Mouse (Mus musculus) lung, postnatal 4 days (tissue): ENCODE results near the gene Ppp1r17.

Source experiments
- DNase-seq, 2 experiments: peaks; one replicate each; pipeline ENCODE4 v3.0.0; 2021

The Ppp1r17 gene

DNA sequence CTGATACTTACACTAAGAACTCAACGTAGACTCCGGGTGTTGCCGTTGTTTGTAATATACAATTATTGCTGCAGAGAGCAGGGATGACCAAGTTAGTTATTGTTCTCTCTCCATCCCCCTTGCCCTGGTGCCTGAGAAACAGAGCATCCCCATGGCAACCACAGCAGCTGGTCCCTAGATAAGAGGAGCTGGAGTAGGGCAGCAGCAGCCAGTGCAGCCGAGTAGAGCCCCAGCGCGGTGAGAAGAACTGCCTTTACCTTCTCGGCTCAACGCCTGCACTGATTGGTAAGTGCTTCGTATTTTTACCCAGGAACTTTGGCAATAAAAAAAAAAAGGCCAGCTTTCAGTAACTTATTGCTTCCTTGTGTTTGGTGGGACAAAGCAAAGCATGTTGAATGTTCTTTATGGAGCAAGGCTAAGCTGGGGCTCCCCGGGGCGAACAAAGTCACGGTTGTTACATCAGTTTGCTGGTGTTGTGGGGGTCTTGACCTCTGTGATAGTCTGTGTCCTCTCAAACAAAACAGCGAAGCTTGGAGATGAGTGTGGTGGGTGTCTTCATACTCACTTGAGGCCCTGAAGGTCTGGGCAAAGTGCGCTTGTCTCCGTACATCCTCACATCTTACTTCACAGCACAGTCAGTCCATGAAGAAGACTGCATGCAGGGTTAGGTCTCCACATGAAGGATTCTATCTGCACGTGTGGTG lies at the start of gene Ppp1r17:
Gene Ppp1r17 (plus strand): TSS at position 207 of the 704 bp plus-strand sequence.
- no peak for DNase-seq

DNA sequence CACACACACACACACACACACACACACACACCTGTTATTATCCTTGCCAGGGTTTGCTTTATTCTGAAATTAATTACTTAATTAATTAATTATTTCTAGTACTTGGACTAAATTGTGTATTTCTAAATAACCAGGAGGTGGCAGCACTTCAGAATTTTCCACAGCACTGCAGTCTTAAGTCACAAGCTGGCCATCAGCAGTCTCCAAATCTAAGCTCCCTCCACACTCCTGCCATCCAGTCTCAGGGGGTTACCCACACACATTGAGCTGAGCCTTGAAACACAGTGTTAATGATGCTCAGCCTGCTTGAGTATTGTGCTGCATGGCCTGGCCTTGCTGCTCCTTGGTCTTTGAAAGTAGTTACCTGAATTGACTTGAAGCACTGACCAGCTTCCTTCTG lies 44.3 kb upstream of the Ppp1r17 start:
- DNase-seq = no peak

DNA sequence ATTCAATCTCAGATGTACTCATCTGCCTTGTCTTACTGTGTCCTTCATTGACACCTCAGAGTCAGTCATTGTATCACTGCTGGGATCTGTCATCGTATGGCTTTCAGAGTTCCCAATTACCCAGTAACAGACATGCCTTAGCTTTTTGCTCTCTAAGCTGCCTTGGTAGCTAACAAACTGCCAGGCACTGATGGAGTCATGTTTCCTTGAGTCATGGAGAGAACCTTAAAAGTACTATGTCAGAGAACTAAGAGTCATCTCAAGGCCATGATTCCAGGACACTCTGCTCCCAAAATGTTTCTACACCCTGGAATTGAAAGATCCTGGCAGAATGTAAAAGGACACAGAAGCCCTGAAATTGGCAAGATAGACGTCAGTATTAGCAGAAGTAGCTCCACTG lies 37.5 kb upstream of the Ppp1r17 start:
- no peak for DNase-seq

DNA sequence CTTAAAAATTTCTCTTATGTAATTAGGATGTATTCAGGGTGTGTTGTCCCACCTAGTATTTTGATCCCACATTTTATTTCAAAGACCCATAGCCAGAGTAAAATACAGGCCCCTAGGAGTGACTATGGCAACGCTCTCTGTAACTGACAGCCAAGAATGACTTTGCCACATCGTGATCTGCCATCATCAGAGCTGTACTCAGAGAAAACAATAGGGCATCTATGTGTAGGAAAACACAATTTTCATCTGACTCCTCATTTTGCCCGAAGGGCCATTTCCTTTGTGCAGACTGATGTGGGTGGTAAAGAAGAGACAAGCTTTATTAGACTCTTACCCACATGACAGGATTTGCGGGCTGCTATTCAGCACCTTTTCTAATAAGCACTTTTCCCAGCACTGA lies 8.6 kb upstream of the Ppp1r17 start:
- DNase-seq = no peak

DNA sequence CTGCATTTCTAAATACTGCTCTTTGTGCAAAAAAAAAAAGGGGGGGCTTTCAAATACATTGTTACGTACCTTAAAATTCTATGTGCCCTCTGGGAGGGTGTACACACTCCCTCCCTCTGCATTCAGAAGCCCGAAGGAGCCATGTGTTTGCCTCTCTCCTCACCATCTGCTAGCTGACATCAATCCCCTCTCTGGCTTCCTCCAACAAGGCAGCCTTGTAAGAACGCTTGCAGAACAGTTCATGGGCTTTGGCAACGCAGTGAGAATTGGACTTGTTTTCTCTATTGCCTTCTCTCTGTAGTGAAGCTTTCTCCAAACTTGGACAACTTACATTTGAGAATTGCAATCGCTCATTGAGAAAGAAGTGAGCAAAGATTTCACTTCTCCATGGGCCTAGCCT lies 4.9 kb upstream of the Ppp1r17 start:
- no peak for DNase-seq

DNA sequence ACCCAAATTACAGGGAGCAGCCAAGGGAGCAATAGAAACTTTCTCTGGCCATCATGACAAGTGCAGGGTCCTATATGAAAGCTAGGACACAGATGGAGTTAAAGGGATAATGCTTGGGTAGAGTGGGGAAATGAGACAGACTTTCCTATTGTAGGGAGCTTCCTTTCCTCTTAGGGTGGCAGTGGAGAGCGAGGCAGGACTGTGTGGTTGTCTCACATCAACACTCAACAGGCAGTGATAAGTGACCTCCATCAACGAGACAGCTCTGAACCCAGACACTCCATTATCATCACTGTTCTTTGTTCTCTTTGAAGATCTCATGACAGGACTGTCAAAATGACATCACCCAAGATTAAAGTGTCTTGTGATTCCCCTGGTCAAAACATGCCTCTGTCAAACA lies 2.3 kb downstream of the Ppp1r17 start:
- DNase-seq = no peak

DNA sequence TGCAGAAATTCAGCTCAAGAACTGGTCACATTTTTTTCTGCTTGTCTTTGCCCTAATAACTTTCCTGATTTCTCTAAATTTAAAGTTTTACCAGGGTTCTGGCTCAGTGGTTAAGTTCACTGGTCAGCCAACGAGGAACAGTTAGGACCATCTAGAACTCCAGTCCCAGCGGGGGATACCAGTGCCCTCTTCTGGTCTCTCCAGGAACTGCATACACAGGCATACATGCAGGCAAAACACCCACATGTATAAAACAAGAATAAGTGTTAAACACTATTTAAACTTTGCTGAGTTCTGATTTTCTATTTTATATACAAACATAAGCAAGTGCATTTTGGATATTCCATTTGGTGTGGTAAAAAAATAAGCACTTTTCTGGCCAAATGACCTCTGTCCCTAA lies 8.2 kb downstream of the Ppp1r17 start:
- no peak for DNase-seq

DNA sequence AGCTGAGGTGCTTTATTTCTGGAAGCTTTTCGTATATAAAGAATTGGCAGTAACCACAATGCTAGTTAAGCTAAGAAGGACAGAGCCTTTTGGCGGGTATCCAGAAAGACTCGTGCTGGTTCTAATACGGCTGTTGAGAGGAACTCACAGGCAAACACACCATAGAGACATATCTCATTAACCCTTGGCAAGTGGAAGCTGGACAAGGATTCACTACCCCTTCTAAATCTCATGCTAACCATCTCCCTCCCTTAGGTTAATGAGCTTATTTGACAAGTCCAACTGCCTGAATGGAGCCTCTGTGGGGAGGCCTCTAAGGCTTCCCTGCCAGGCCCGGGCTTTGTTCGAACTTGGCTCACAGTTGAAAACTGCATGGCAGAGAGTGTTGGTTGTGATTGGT lies 10.0 kb downstream of the Ppp1r17 start:
- DNase-seq = no peak

DNA sequence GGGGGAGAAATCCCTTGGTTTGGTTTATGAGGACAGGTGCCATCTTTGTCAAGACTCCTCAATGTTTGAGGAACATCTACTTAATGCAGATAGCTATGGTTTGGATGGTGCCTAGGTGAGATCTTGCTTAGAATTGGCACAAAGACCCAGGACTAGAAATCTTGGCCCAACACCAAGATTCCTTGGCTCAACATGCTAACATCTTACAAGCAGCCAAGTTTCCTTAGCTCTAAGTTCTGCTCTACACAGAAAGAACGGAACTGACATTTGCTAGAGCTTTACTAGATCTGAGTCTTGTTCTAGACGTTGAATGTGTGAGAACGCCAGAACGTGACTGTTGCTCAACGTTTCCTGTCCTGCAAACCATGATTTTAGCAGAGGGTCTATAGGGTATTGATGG lies 10.7 kb downstream of the Ppp1r17 start:
- no peak for DNase-seq

DNA sequence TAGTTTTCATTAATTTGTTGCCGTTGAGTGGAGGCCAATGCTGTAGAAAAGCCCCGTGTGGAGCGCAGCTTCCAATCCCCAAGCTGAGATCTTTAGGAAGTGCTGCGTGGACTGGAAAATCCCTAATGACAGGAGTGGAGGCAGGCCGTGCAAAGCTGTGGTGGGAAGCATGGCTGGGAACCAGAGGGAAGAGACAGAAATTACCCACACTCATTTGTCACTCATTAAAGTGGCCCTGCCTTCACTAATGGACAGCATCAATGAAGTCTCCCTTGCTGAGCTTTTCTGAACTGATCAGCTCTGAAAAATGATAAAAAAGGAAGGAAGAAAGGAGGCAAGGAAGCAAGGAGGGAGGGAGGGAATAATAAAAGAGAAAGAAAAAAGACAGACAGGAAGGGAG lies 12.7 kb downstream of the Ppp1r17 start:
- no peak for DNase-seq

DNA sequence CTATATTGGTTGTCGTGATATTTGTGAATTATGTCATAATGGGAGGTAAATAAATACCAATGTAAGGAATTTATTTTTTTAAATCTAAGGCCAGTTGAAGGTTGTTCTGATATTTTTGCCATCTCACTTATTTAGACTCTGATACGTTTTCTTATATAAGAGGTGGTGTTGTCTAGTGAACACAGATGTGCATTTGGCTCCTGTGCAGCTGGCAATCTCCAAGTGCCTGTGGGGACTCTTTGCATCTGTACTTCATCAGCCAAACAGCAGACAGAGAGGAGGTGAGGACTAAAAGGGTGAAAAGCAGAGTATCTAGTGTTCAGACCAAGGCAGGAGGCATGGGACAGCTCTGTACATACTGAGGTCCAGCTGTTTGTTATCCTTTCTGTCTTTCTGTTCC lies 14.9 kb downstream of the Ppp1r17 start:
- DNase-seq = no peak

DNA sequence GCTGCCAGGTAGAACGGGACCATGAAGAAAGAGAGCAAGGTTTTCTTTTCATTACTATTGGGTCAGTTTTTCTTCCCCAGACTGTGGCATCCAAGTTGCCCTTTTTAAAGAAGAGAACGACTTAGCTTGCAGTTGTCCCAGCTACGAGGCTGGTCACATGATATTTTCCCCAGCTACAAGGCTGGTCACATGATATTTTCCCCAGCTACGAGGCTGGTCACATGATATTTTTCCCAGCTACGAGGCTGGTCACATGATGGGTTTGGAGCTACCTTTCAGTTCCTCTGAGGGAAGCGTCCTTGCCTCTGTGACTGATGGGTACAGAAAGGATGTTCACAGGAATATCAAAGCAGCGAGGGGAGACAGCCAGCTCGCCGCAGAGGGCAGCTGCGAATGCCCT lies 17.8 kb downstream of the Ppp1r17 start:
- no peak for DNase-seq

DNA sequence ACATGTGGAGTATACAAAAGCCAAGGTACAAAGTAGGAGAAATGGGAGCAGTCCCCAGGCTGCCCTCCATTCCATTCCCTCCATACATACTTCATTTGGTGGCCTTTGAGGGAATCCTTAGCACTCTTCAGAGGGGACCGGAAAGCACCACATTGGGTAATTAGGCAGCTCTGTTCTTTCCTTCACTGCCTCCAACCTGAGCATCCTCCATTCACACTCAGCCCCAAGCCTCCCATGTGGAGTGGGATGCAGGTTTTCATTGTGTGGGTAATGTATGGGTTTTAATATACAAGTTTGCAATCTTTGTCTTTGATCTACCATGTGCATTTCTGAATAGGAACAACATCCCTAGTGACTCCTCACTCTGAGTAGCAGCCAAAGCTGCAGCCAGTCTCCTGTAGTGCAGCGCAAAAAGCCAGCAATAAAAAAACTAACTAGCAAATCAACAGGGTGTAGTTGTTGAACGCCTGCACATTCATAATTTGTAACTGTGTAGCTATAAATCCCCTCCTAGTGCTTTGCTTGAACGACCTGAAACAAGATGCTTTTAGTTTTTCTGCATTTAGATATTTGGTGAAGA lies 22.3 kb downstream of the Ppp1r17 start:
- no peak for DNase-seq

DNA sequence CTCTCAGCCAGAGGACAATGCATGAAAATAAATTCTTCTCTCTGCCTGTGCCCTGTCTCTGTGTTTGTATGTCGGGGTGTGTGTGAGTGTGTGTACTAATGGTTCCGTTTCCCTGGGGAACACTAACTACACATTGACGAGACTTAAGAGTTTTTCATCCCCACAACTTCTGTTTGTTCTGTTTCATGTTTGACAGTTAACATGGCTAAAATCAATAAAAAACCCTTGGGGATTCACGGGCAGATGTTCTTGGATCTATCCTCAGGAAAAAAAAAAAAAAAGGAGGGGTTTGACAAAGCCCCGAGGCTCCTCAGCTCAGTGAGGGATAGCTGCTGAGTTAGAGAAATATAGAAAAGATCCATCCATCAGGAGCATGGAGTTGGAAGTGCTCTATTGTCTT lies 27.0 kb downstream of the Ppp1r17 start:
- DNase-seq = no peak

DNA sequence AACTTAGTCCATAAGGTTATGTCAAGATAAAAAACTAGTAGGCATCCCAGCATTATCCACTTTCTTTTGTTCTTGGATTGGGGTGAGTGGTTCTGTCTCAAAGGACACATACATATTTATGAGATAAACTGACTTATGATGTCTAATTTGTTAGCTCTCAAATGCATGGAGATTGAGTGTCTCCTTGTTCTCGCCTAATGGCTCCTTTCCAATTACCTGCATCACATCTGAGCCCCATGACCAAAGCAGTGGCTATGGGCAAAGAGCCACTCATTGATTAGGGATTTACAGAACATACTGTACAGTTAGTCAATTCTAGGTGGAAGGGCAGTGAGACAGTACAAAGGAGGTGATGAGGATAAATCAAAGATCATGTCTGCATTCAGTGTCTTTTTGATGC lies 27.4 kb downstream of the Ppp1r17 start:
- DNase-seq = no peak

DNA sequence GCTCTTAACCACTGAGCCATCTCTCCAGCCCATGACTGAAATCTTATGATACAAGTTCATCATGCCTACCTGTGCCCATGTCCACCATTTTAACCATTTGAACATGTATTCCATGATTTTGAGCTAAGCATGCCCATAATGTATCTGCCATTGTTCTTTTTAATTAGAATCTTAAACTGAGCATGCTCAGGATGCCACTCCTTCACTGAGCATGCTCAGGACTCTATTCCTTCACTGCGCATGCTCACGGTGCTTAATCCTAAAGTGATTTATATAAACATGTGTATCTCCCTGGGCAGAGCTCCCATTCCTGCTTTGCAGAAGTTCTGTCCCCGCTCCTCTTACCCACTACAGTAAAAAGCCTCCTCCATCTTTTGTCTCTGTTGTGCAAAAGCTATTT lies 31.3 kb downstream of the Ppp1r17 start:
- DNase-seq = no peak

DNA sequence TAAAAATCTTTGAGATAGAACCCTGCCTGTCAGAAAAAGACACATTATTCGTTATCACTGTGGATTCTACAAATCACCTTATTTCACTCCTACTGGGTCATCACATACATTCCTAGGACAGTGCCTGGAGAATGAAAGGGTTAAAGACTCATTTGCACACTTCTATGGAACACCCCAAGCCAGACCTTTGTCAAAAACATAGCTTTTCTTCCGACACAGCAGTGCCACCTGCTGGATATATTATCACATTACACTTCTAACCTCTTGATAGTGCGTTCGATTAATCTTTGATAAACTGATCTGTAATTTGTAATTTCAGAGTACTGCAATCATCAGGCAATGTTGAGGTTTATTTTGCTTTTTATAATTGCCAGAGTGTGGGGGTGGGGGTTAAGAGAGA lies 31.8 kb downstream of the Ppp1r17 start:
- no peak for DNase-seq

DNA sequence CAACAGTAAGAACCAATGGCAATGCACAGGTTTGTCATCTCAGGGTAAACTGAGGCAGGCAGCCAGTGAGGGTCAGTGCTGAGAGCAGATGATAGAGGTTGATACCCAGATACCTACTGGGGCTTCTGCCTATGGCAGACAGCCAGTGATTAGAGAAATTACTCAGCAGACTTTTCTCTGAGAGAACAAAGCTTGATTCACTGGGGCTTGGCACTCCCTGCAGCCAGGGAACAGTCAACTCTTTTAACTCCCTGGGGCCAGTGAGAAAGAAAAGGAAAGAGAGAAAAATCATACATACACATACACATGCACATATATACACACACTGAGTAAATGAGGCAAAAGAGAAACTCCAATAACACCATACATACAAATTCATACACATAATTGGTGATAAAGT lies 46.4 kb downstream of the Ppp1r17 start:
- no peak for DNase-seq

DNA sequence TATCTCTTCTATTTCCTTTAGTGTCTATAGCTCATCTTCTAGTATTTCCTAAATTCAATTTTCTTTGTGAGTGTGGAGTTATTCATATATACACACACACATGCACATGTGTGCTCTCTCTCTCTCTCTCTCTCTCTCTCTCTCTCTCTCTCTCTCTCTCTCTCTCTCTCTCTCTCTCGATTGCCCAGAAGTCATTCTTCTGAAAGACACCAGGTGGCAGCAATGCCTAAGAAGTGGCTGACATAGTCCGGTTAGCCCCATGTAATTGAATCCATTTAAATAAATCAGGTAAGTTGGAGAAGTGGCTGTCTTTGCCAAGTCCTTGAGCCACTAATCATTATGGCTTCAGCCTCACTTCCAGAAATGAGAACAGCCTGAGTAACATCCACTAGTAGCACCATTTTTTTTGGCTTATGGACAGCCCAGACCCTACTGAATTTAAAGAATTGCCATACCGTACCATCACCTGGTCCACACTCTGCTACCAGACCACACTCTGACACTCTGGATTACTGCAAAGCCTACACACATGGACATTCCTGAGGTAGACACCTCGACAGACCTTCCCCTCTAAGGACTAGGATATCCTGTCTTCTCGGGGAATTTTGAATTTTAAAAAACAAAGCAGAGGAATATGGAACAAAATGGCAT lies 49.5 kb downstream of the Ppp1r17 start:
- DNase-seq = peak in 1 of 2 experiments; percentile 30

DNA sequence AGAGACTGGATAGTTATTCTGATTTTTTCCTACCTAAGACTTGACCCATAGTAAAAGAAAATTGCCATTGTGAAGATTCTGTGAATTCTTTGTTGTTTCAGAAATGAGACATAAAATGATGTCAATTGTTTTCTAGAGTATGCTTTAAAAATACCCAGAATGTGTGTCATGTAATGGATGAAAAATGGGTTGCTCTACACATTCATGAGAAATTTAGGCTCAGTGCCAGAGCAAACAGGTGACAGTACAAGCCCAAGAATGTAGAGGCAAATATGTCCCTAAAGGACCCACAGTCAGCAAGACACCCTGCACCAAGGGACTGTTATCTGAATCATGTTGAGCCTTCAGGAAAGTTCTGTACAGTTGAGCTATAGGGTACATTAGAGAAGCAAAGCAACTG lies 51.2 kb downstream of the Ppp1r17 start:
- DNase-seq = no peak

DNA sequence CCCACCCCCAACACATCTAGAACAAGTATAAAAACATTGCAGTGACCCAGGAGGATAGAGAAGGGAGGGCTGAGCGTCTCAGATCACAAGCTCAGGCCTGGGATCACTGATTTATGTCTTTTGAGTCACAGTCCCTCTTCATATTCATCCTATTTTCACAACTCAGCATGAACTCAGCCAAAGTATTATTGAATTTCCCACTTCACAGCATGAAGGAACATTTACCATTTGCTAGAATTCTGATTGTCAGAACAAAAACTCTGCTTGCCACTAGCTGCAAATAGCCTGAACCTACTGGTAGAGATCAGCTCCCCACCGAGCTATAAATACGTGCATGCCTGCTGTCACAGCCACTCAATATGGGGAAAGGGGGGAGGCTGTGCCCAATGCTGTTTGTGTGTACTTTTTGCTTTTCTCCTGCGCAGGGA lies 59.1 kb downstream of the Ppp1r17 start:
- DNase-seq = no peak
